Mouse (Mus musculus) stomach, embryonic 14.5 days (tissue): Measurements from ENCODE around the gene Nup93. TPM values are rescaled to one million over a fixed set of nuclear protein-coding genes. Genes with fewer than 3 reads are reported as not detected.

ENCODE experiments used
- ATAC-seq: fragments of 200-750 bp; cut with Nextera tagmentation; 2 replicates; pipeline ENCODE4 v1.8.0; 2017; ENCODE audit warnings: low read depth, moderate TSS enrichment; ENCODE audit not compliant: insufficient number of reproducible peaks, insufficient read depth, low FRiP score
- H3K27ac ChIP-seq: fragments of 300-500 bp; sonication (generic); 2 replicates; pipeline ENCODE4 v1.5.1; 2014; ENCODE audit warnings: mild to moderate bottlenecking, low read length, moderate library complexity, mixed read lengths
- H3K27me3 ChIP-seq: fragments of 300-500 bp; sonication (generic); 2 replicates; pipeline ENCODE4 v1.6.1; 2014; ENCODE audit warnings: low read length, control low read depth, mixed read lengths; ENCODE audit not compliant: control insufficient read depth, insufficient read depth
- H3K36me3 ChIP-seq: fragments of 300-500 bp; sonication (generic); 2 replicates; pipeline ENCODE4 v1.6.1; 2014; ENCODE audit warnings: mild to moderate bottlenecking, control low read depth, low read length, moderate library complexity, mixed read lengths; ENCODE audit not compliant: control insufficient read depth, insufficient read depth
- H3K4me1 ChIP-seq: fragments of 300-500 bp; sonication (generic); 2 replicates; pipeline ENCODE4 v1.6.1; 2014; ENCODE audit warnings: low read length, control low read depth, mixed read lengths; ENCODE audit not compliant: control insufficient read depth, insufficient read depth
- H3K4me2 ChIP-seq: fragments of 300-500 bp; sonication (generic); replicated peaks from 2 replicates; pipeline ENCODE4 v1.6.1; 2014; ENCODE audit warnings: low read depth, low read length, control low read depth
- H3K4me3 ChIP-seq: fragments of 300-500 bp; sonication (generic); 2 replicates; pipeline ENCODE4 v1.5.1; 2014; ENCODE audit warnings: low read depth, low read length, control low read depth
- H3K9ac ChIP-seq: fragments of 300-500 bp; sonication (generic); replicated peaks from 2 replicates; pipeline ENCODE4 v1.6.1; 2014; ENCODE audit warnings: low read depth, mild to moderate bottlenecking, control low read depth, low read length, moderate library complexity, mixed read lengths
- H3K9me3 ChIP-seq: fragments of 300-500 bp; sonication (generic); 2 replicates; pipeline ENCODE4 v1.6.1; 2016; ENCODE audit warnings: low read depth, low read length, control low read depth; ENCODE audit not compliant: control insufficient read depth
- WGBS: fragments of 180-500 bp; shearing (Covaris S2); extraction: QIAGEN DNeasy Blood & Tissue Kit; methylation state at CpG from one replicate; pipeline ENCODE4 v1.1.7; 2014; 5-methylcytosine and 5-hydroxymethylcytosine counted together
- microRNA counts: library from miRNA; unstranded; fragments of <30 nt; microRNA quantifications from one replicate; lab custom pipeline; 2016
- microRNA-seq: library from miRNA; unstranded; fragments of <30 nt; microRNA quantifications from one replicate; pipeline ENCODE4, GENCODE M21; 2016
- polyA plus RNA-seq: library from polyadenylated mRNA; unstranded; fragments of >200 nt; fragmentation: Nextera tagmentation; extraction: Ambion mirVana; gene quantifications from 2 replicates; pipeline ENCODE4 v1.2.1, GENCODE M21; 2014

Nup93 gene
- polyA plus RNA-seq, 1 experiment from 2014 or later = 74.6 TPM

DNA sequence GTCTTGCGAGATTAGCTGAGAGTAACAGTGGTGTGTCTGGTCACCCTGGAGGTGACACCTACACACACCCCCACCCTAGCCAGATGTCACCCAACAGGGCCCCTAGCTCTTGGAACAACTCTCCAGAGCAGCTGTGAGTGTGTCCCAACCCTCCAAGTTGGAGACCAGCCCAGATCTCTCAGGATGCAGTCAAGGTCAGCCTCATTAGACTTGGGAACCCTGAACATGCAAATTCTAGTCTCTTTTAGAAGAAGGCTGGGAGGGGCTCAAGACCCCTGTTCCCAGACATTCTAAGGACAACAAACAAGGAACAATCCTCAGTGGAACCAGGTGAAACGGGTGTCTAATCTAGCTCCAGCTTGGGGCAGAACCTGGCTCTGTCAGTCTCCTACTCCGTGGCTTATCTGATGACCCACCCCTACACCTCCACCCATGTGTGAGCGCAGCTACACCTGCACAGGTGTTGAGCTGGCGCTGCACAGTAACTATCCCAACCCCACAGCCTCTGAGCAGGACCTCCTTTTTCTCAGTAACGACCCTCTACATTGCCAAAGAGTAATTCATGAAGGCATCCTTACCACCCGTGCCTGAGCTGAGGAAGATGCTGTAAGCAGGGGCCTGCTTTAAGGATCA lies 148.4 kb downstream of the Nup93 start:
- peak; percentile 66 for ATAC-seq
- H3K9me3 ChIP-seq = no peaks in the 10 kb centered on the region
- H3K27ac ChIP-seq = peak overlapping the region; percentile 49; the same call in 1 of the 2 replicates
- H3K4me2 ChIP-seq = no peak overlapping the region
- H3K9ac ChIP-seq = no peak overlapping the region
- H3K36me3 ChIP-seq = no peaks in the 10 kb centered on the region
- 63% methylated on average over 7 of the region's 7 CpGs for WGBS
- H3K27me3 ChIP-seq = no peaks in the 10 kb centered on the region
- no peak overlapping the region for H3K4me3 ChIP-seq
- no peaks in the 10 kb centered on the region for H3K4me1 ChIP-seq

DNA sequence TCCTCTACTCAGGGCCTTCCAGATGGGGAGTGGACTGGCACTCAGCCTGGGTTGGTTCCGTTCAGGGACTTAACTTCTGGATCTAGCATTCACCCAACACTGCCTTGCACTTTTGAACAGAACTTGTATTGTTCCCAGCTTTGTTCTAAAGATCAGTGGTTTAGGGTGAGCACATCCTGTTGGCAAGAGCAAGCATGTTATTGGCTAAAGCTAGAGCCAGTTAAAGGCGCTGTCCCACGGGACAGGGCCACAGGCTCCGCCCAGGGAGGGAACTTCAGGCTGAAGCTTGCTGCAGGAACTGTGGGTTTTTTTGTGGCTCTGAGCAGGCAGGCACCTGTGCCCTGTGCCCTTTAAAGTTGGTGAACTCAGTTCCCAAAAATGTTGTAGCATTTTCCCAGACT lies 148.9 kb downstream of the Nup93 start:
- Histone ChIP-seq H3K4me1 (no peaks in the 10 kb centered on the region), H3K4me2 (no peak overlapping the region), H3K36me3 (no peaks in the 10 kb centered on the region), H3K27ac (peak overlapping the region; percentile 49; the same call in 1 of the 2 replicates), H3K27me3 (no peaks in the 10 kb centered on the region), H3K9me3 (no peaks in the 10 kb centered on the region), H3K4me3 (no peak overlapping the region), H3K9ac (no peak overlapping the region)
- peak; percentile 71 for ATAC-seq
- WGBS = 52% methylated on average over 4 of the region's 4 CpGs

- H3K27ac ChIP-seq = no peak overlapping the region
- no peak overlapping the region for H3K4me3 ChIP-seq
- WGBS = 94% methylated on average over 2 of the region's 2 CpGs
- H3K4me1 ChIP-seq = no peaks in the 10 kb centered on the region
- H3K4me2 ChIP-seq = no peak overlapping the region
- H3K9ac ChIP-seq = no peak overlapping the region
- H3K9me3 ChIP-seq = no peaks in the 10 kb centered on the region
- no peaks in the 10 kb centered on the region for H3K36me3 ChIP-seq
- no peaks in the 10 kb centered on the region for H3K27me3 ChIP-seq
- no peak for ATAC-seq
Observed at GRCm38 (mm10) chr8:94363906-94364305, 149.5 kb downstream of the Nup93 start.

DNA sequence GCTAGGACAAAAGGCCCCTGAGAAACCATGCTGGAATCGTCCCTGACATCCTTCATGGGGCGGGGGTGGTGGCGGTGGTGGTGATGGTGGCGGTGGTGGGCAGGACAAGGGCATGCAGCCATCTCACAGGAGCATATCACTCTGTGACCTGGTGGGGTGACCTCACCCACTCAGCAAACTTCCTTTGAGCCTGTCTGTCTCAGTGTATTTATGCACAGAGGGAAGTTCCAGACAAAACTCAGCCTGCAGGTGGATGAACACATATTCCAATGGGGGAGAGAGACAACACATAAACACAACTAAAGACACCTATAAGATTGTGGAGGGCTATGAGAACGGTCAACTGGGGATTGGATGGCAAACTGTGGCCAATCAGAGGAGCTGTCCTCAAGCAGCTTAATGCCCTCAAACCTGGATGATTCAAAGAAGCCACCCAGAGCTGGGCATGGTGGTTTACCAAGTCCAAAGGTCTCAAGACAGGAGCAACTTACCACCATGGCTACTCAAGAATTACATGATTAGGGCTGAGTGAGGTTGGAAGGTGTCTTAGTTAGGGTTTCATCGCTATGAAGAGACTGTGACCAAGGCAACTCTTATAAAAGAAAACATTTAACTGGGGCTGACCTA lies 150.4 kb downstream of the Nup93 start:
- Histone ChIP-seq H3K27ac (no peak overlapping the region), H3K4me1 (no peaks in the 10 kb centered on the region), H3K4me2 (no peak overlapping the region), H3K4me3 (no peak overlapping the region), H3K9ac (no peak overlapping the region), H3K9me3 (no peaks in the 10 kb centered on the region), H3K27me3 (no peaks in the 10 kb centered on the region), H3K36me3 (no peaks in the 10 kb centered on the region)
- no peak for ATAC-seq
- 87% methylated on average over 6 of the region's 6 CpGs for WGBS

GRCm38 (mm10) chr8:94365410-94365981 lies 151.1 kb downstream of the Nup93 start:
- H3K4me3 ChIP-seq = no peak overlapping the region
- H3K4me2 ChIP-seq = no peak overlapping the region
- H3K9ac ChIP-seq = no peak overlapping the region
- H3K27ac ChIP-seq = no peak overlapping the region
- H3K36me3 ChIP-seq = no peaks in the 10 kb centered on the region
- 85% methylated on average over 9 of the region's 9 CpGs for WGBS
- no peaks in the 10 kb centered on the region for H3K4me1 ChIP-seq
- no peaks in the 10 kb centered on the region for H3K9me3 ChIP-seq
- H3K27me3 ChIP-seq = no peaks in the 10 kb centered on the region
- ATAC-seq = no peak

MicroRNA genes within 50 kb of the gene (microRNA counts, 519-probe panel; counts per million panel counts)
- 3,056 counts per million, percentile 55 among the panel's probes with 10 or more counts for microRNA mmu-miR-138 (lab: Ali Mortazavi, UCI)

Small RNA genes lying within 50 kb of the gene (microRNA-seq; reads per million reads assigned to microRNA genes)
- gene Mir138-2 = 87.7 reads per million, percentile 46 among the genes with 10 or more reads in this experiment

Other genes starting within 250 kb of the Nup93 start
- 41.9 and 46.3 TPM in 2 replicates for gene Amfr, start 201.7 kb upstream of the Nup93 start, polyA plus RNA-seq
- gene Nudt21, start 177.5 kb upstream of the Nup93 start, polyA plus RNA-seq = 126 and 136 TPM in 2 replicates
- 13.4 and 17.9 TPM in 2 replicates for gene Ogfod1, start 177.4 kb upstream of the Nup93 start, polyA plus RNA-seq
- 12.7 and 16.6 TPM in 2 replicates for gene Bbs2, start 115.6 kb upstream of the Nup93 start, polyA plus RNA-seq
- not detected in 2 replicates for gene Mt4, start 77.4 kb upstream of the Nup93 start, polyA plus RNA-seq
- 3.6 and 6.4 TPM in 2 replicates for gene Mt3, start 62.0 kb upstream of the Nup93 start, polyA plus RNA-seq
- 310 and 332 TPM in 2 replicates for gene Mt2, start 41.9 kb upstream of the Nup93 start, polyA plus RNA-seq
- 888 and 910 TPM in 2 replicates for gene Mt1, start 35.5 kb upstream of the Nup93 start, polyA plus RNA-seq
- gene Slc12a3, start 114.6 kb downstream of the Nup93 start, polyA plus RNA-seq = not detected in 2 replicates
- gene Herpud1, start 171.9 kb downstream of the Nup93 start, polyA plus RNA-seq = 93.1 and 101 TPM in 2 replicates
- gene Nlrc5, start 219.8 kb downstream of the Nup93 start, polyA plus RNA-seq = 0.29 and 1.4 TPM in 2 replicates